Mouse (Mus musculus) MEL (cell line): ENCODE data around the gene Hmx2. TPM values are rescaled to one million over a fixed set of nuclear protein-coding genes. Genes with fewer than 3 reads are reported as not detected.

ENCODE experiments used
- DNase-seq: peaks from one replicate; pipeline ENCODE4 v3.0.0; 2011; ENCODE audit warnings: low read depth, low spot score
- H3K27ac ChIP-seq: 2 replicates; pipeline ENCODE4 v1.5.1; 2012; ENCODE audit warnings: low read depth, mild to moderate bottlenecking, control low read depth, low read length, moderate library complexity; ENCODE audit not compliant: control insufficient read depth
- H3K27me3 ChIP-seq, 2 experiments: fragments of 150-350 bp in 1 of 2; sonication (generic) in 1 of 2; 2 replicates each; pipeline ENCODE4 v1.6.1; 2012; ENCODE audit warnings: low read length in 2 of 2, mild to moderate bottlenecking in 2 of 2, improper control_type of control experiment in 1 of 2, moderate library complexity in 1 of 2; ENCODE audit not compliant: insufficient read depth in 2 of 2, control insufficient read depth in 1 of 2
- H3K36me3 ChIP-seq, 2 experiments: 2 replicates each; pipeline ENCODE4 v1.6.1; 2012 to 2014; ENCODE audit warnings: low read length in 2 of 2, improper control_type of control experiment in 1 of 2, inconsistent platforms in 1 of 2, mild to moderate bottlenecking in 1 of 2; ENCODE audit not compliant: insufficient read depth in 2 of 2, control insufficient read depth in 1 of 2
- H3K4me1 ChIP-seq, 2 experiments: fragments of 150-350 bp in 1 of 2; sonication (generic) in 1 of 2; 2 replicates each; pipeline ENCODE4 v1.6.1; 2012; ENCODE audit warnings: low read length in 2 of 2, improper control_type of control experiment in 1 of 2, mild to moderate bottlenecking in 1 of 2; ENCODE audit not compliant: insufficient read depth in 2 of 2, control insufficient read depth in 1 of 2
- H3K4me3 ChIP-seq, 2 experiments: fragments of 150-350 bp in 1 of 2; sonication (generic) in 1 of 2; 2 replicates each; pipeline ENCODE4 v1.5.1; 2012; ENCODE audit warnings: low read depth in 2 of 2, low read length in 2 of 2, mild to moderate bottlenecking in 2 of 2, moderate library complexity in 2 of 2, control low read depth in 1 of 2, improper control_type of control experiment in 1 of 2; ENCODE audit not compliant: control insufficient read depth in 1 of 2, insufficient read depth in 1 of 2
- H3K79me2 ChIP-seq: 2 replicates; pipeline ENCODE4 v1.6.1; 2012; ENCODE audit warnings: mild to moderate bottlenecking, low read length, moderate library complexity; ENCODE audit not compliant: control insufficient read depth, poor library complexity, insufficient read depth
- H3K9ac ChIP-seq: 2 replicates; pipeline ENCODE4 v1.6.1; 2012; ENCODE audit warnings: low read depth, mild to moderate bottlenecking, control low read depth, low read length, moderate library complexity; ENCODE audit not compliant: control insufficient read depth, poor library complexity, severe bottlenecking
- H3K9me3 ChIP-seq: fragments of 150-350 bp; sonication (generic); replicated peaks from 2 replicates; pipeline ENCODE4 v1.6.1; 2012; ENCODE audit warnings: mild to moderate bottlenecking, low read length, improper control_type of control experiment, moderate library complexity; ENCODE audit not compliant: insufficient read depth
- BHLHE40 ChIP-seq: IDR thresholded peaks from 2 replicates; pipeline ENCODE4 v1.6.1; 2012; ENCODE audit warnings: low read depth, mild to moderate bottlenecking, inconsistent platforms, low read length, improper control_type of control experiment, borderline replicate concordance
- ELF1 ChIP-seq: IDR thresholded peaks from 2 replicates; pipeline ENCODE4 v1.6.1; 2014; ENCODE audit warnings: low read depth, mild to moderate bottlenecking, inconsistent platforms, low read length, improper control_type of control experiment, moderate library complexity
- EP300 ChIP-seq, 2 experiments: IDR thresholded peaks; 2 replicates each; pipeline ENCODE4 v1.6.1; 2011; ENCODE audit warnings: improper control_type of control experiment in 2 of 2, low read length in 2 of 2, low read depth in 1 of 2, mild to moderate bottlenecking in 1 of 2
- ETS1 ChIP-seq: IDR thresholded peaks from 2 replicates; pipeline ENCODE4 v1.6.1; 2012; ENCODE audit warnings: low read depth, mild to moderate bottlenecking, inconsistent platforms, low read length, improper control_type of control experiment, moderate library complexity
- GABPA ChIP-seq: IDR thresholded peaks from 2 replicates; pipeline ENCODE4 v1.6.1; 2012; ENCODE audit warnings: low read depth, mild to moderate bottlenecking, inconsistent platforms, low read length, improper control_type of control experiment, moderate library complexity
- GATA1 ChIP-seq: IDR thresholded peaks from 2 replicates; pipeline ENCODE4 v1.6.1; 2011; ENCODE audit warnings: low read depth, low read length, improper control_type of control experiment
- JUND ChIP-seq: IDR thresholded peaks from 2 replicates; pipeline ENCODE4 v1.6.1; 2011; ENCODE audit warnings: low read depth, mild to moderate bottlenecking, improper control_type of control experiment, low read length
- KAT2A ChIP-seq: conservative IDR thresholded peaks from 2 replicates; pipeline ENCODE4 v1.6.1; 2012; ENCODE audit warnings: low read depth, low read length, improper control_type of control experiment, inconsistent platforms
- MAFK ChIP-seq: IDR thresholded peaks from 2 replicates; pipeline ENCODE4 v1.6.1; 2011; ENCODE audit warnings: low read depth, mild to moderate bottlenecking, low read length, improper control_type of control experiment, borderline replicate concordance
- MAX ChIP-seq: IDR thresholded peaks from 2 replicates; pipeline ENCODE4 v1.6.1; 2011; ENCODE audit warnings: low read length, improper control_type of control experiment
- MAZ ChIP-seq: IDR thresholded peaks from 2 replicates; pipeline ENCODE4 v1.6.1; 2012; ENCODE audit warnings: low read depth, mild to moderate bottlenecking, inconsistent platforms, low read length, improper control_type of control experiment
- MEF2A ChIP-seq: IDR thresholded peaks from 2 replicates; pipeline ENCODE4 v1.6.1; 2014; ENCODE audit warnings: low read depth, mild to moderate bottlenecking, inconsistent platforms, low read length, improper control_type of control experiment; ENCODE audit not compliant: poor library complexity, insufficient replicate concordance, severe bottlenecking; ENCODE audit errors: extremely low read depth
- MXI1 ChIP-seq: IDR thresholded peaks from 2 replicates; pipeline ENCODE4 v1.6.1; 2011; ENCODE audit warnings: mild to moderate bottlenecking, low read depth, low read length, improper control_type of control experiment
- MYB ChIP-seq: IDR thresholded peaks from 2 replicates; pipeline ENCODE4 v1.6.1; 2011; ENCODE audit warnings: mild to moderate bottlenecking, low read depth, low read length, improper control_type of control experiment
- MYC ChIP-seq: IDR thresholded peaks from 2 replicates; pipeline ENCODE4 v1.6.1; 2011; ENCODE audit warnings: low read depth, mild to moderate bottlenecking, low read length, improper control_type of control experiment, moderate library complexity
- NRF1 ChIP-seq: IDR thresholded peaks from 2 replicates; pipeline ENCODE4 v1.6.1; 2014; ENCODE audit warnings: low read depth, mild to moderate bottlenecking, inconsistent platforms, low read length, improper control_type of control experiment, moderate library complexity; ENCODE audit not compliant: poor library complexity, insufficient read depth, severe bottlenecking
- POLR2A ChIP-seq, 2 experiments: IDR thresholded peaks; 2 replicates each; pipeline ENCODE4 v1.6.1; 2011 to 2012; ENCODE audit warnings: low read length in 2 of 2, mild to moderate bottlenecking in 2 of 2, control low read depth in 1 of 2, improper control_type of control experiment in 1 of 2, low read depth in 1 of 2, moderate library complexity in 1 of 2; ENCODE audit not compliant: control insufficient read depth in 1 of 2, insufficient read depth in 1 of 2, poor library complexity in 1 of 2
- POLR2AphosphoS2 ChIP-seq: IDR thresholded peaks from 2 replicates; pipeline ENCODE4 v1.6.1; 2011; ENCODE audit warnings: low read length, improper control_type of control experiment
- RCOR1 ChIP-seq: IDR thresholded peaks from 2 replicates; pipeline ENCODE4 v1.6.1; 2012; ENCODE audit warnings: low read depth, mild to moderate bottlenecking, inconsistent platforms, low read length, improper control_type of control experiment
- SIN3A ChIP-seq: IDR thresholded peaks from 2 replicates; pipeline ENCODE4 v1.6.1; 2012; ENCODE audit warnings: low read length, improper control_type of control experiment, inconsistent platforms
- SMC3 ChIP-seq: IDR thresholded peaks from 2 replicates; pipeline ENCODE4 v1.6.1; 2011; ENCODE audit warnings: low read depth, low read length, improper control_type of control experiment
- TAL1 ChIP-seq: IDR thresholded peaks from 2 replicates; pipeline ENCODE4 v1.6.1; 2012; ENCODE audit warnings: mild to moderate bottlenecking, inconsistent platforms, low read length, moderate library complexity, mixed read lengths
- TCF12 ChIP-seq: IDR thresholded peaks from 2 replicates; pipeline ENCODE4 v1.6.1; 2014; ENCODE audit warnings: low read depth, mild to moderate bottlenecking, inconsistent platforms, low read length, improper control_type of control experiment, moderate library complexity
- UBTF ChIP-seq: IDR thresholded peaks from 2 replicates; pipeline ENCODE4 v1.6.1; 2012; ENCODE audit warnings: low read depth, mild to moderate bottlenecking, inconsistent platforms, low read length, improper control_type of control experiment, moderate library complexity, borderline replicate concordance; ENCODE audit not compliant: insufficient read depth
- USF2 ChIP-seq, 2 experiments: IDR thresholded peaks; 2 replicates each; pipeline ENCODE4 v1.6.1; 2011 to 2012; ENCODE audit warnings: improper control_type of control experiment in 2 of 2, low read length in 2 of 2, borderline replicate concordance in 1 of 2, inconsistent platforms in 1 of 2, low read depth in 1 of 2, mild to moderate bottlenecking in 1 of 2; ENCODE audit not compliant: insufficient read depth in 1 of 2
- ZC3H11A ChIP-seq: IDR thresholded peaks from 2 replicates; pipeline ENCODE4 v1.6.1; 2012; ENCODE audit warnings: low read depth, mild to moderate bottlenecking, inconsistent platforms, low read length, improper control_type of control experiment
- ZKSCAN1 ChIP-seq: IDR thresholded peaks from 2 replicates; pipeline ENCODE4 v1.6.1; 2012; ENCODE audit warnings: low read depth, mild to moderate bottlenecking, inconsistent platforms, low read length, improper control_type of control experiment, moderate library complexity
- ZMIZ1 ChIP-seq: IDR thresholded peaks from 2 replicates; pipeline ENCODE4 v1.6.1; 2012; ENCODE audit warnings: low read depth, mild to moderate bottlenecking, inconsistent platforms, low read length, improper control_type of control experiment, moderate library complexity
- ZNF384 ChIP-seq: IDR thresholded peaks from 2 replicates; pipeline ENCODE4 v1.6.1; 2012; ENCODE audit warnings: low read depth, mild to moderate bottlenecking, inconsistent platforms, low read length, improper control_type of control experiment
- polyA plus RNA-seq, 2 experiments: library from polyadenylated mRNA; stranded (reverse) in 1 of 2; unstranded in 1 of 2; fragments of >175 nt in 1 of 2; fragments of >200 nt in 1 of 2; gene quantifications; 2 replicates each; pipeline versions ENCODE4 v1.2.1 to v1.2.4; 2012; ENCODE audit warnings: low replicate concordance in 2 of 2, low read depth in 1 of 2; ENCODE audit not compliant: insufficient read length in 2 of 2, insufficient read depth in 1 of 2, missing spikeins in 1 of 2
- total RNA-seq: library from RNA; depleted of rRNA; stranded (reverse); fragments of 300-350 nt; gene quantifications from 2 replicates; pipeline ENCODE4 v1.2.3, GENCODE M21; 2012

The Hmx2 gene
- total and polyA plus RNA-seq, 3 experiments = 1.9 to 6.4 TPM; not detected in 1

- H3K4me3 ChIP-seq = no peak overlapping the region
- no peak overlapping the region for H3K27ac ChIP-seq
- H3K79me2 ChIP-seq = peaks cover 26% of the 10 kb centered on the region
- TF ChIP-seq KAT2A = no peak
- no peak for TF ChIP-seq TAL1
- TF ChIP-seq USF2 (IDR thresholded peaks at IDR 0.05; ENCODE audit: borderline replicate concordance in 1 of 2, insufficient read depth in 1 of 2, low read depth in 1 of 2, low read length in 2 of 2) = no peak
- TF ChIP-seq ZC3H11A = no peak
- no peak for TF ChIP-seq ZMIZ1
- TF ChIP-seq MAFK = no peak
- TF ChIP-seq MYB = no peak
- no peak overlapping the region for H3K9ac ChIP-seq
- H3K4me1 ChIP-seq = peaks cover 3 to 6% of the 10 kb centered on the region in 2 experiments; a peak in 2 of 4 replicates
- DNase-seq = no peak
- no peaks in the 10 kb centered on the region for H3K27me3 ChIP-seq
- peaks cover 12 to 19% of the 10 kb centered on the region in 2 experiments for H3K36me3 ChIP-seq
- H3K9me3 ChIP-seq = no peaks in the 10 kb centered on the region
Measured at GRCm38 (mm10) chr7:131557751-131558150, 9.2 kb downstream of the Hmx2 start.

- peaks cover 27 to 39% of the 10 kb centered on the region in 2 experiments for H3K36me3 ChIP-seq
- H3K4me3 ChIP-seq = peak within 1 kb of the TSS; percentile 75 to 100
- peak within 1 kb of the TSS; percentile 80 for H3K27ac ChIP-seq
- peak within 1 kb of the TSS; percentile 91 for H3K9ac ChIP-seq
- DNase-seq = peak; percentile 97
- peaks cover 34% of the 10 kb centered on the region for H3K79me2 ChIP-seq
- no peaks in the 10 kb centered on the region for H3K27me3 ChIP-seq
- peaks cover 3 to 9% of the 10 kb centered on the region in 2 experiments; a peak in 2 of 4 replicates for H3K4me1 ChIP-seq
- H3K9me3 ChIP-seq = no peaks in the 10 kb centered on the region
- TF ChIP-seq EP300 (IDR thresholded peaks at IDR 0.05; ENCODE audit: low read depth in 1 of 2, low read length in 2 of 2) = no peak
- TF ChIP-seq GABPA = no peak
- TF ChIP-seq MYC = peak; percentile 19; the same call in 1 of the 2 replicates
- TF ChIP-seq POLR2A (IDR thresholded peaks at IDR 0.05; ENCODE audit: control insufficient read depth in 1 of 2, insufficient read depth in 1 of 2, low read depth in 1 of 2, low read length in 2 of 2, poor library complexity in 1 of 2) = peak; percentile 90 to 95
- no peak for TF ChIP-seq ETS1
- TF ChIP-seq UBTF = no peak
- no peak for TF ChIP-seq MEF2A
- no peak for TF ChIP-seq BHLHE40
- peak; percentile 21; the same call in 1 of the 2 replicates for TF ChIP-seq MXI1
- no peak for TF ChIP-seq MAFK
- peak; percentile 92 for TF ChIP-seq POLR2AphosphoS2
- no peak; the same call in none of the 2 replicates for TF ChIP-seq MAX
- TF ChIP-seq JUND = no peak
- TF ChIP-seq MAZ = peak; percentile 66
- TF ChIP-seq RCOR1 = no peak
- TF ChIP-seq TCF12 = peak; percentile 32; the same call in 1 of the 2 replicates
- TF ChIP-seq KAT2A = peak; percentile 98
- no peak for TF ChIP-seq SMC3
- TF ChIP-seq ZNF384 = no peak
- TF ChIP-seq ZMIZ1 = no peak; the same call in 1 of the 2 replicates
- peak; percentile 83 for TF ChIP-seq NRF1
- peak; percentile 62; the same call in 1 of the 2 replicates for TF ChIP-seq ELF1
- peak; percentile 20 for TF ChIP-seq SIN3A
- no peak for TF ChIP-seq ZKSCAN1
- TF ChIP-seq GATA1 = peak; percentile 76; the same call in 1 of the 2 replicates
Measured at GRCm38 (mm10) chr7:131559986-131560696, 11.6 kb downstream of the Hmx2 start, which contains the start of gene Bub3. Gene Bub3, plus strand, starts transcription at chr7:131560222.
